Mouse (Mus musculus): ENCODE measurements at regions not wholly inside any gene's neighbourhood (a gene's known extent, or its start where the extent isn't known, plus 50 kb on each side); places are given as distances from the start of the nearest gene placed in this dataset.

- no peak for ATAC-seq
Observed at GRCm38 (mm10) chr4:142353526-142353925, 114.3 kb upstream of the Kazn start.

GRCm38 (mm10) chr4:142351831-142352230 is 112.6 kb upstream of the Kazn start:
- ATAC-seq = no peak

GRCm38 (mm10) chr4:142350986-142351385 is 111.8 kb upstream of the Kazn start:
- ATAC-seq = no peak

- no peak for ATAC-seq
Observed at GRCm38 (mm10) chr4:142348910-142349309, 109.7 kb upstream of the Kazn start.

GRCm38 (mm10) chr4:142342482-142343206 is 103.4 kb upstream of the Kazn start:
- ATAC-seq = no peak

- ATAC-seq = no peak
Observed at GRCm38 (mm10) chr4:142341305-142341704, 102.1 kb upstream of the Kazn start.

GRCm38 (mm10) chr4:142340057-142340456 is 100.9 kb upstream of the Kazn start:
- ATAC-seq = no peak

GRCm38 (mm10) chr4:142337701-142338100 is 98.5 kb upstream of the Kazn start:
- no peak for ATAC-seq

GRCm38 (mm10) chr4:142336943-142337342 is 97.7 kb upstream of the Kazn start:
- no peak for ATAC-seq

GRCm38 (mm10) chr4:142334084-142334483 is 94.9 kb upstream of the Kazn start:
- ATAC-seq = no peak

GRCm38 (mm10) chr4:142330599-142330998 is 91.4 kb upstream of the Kazn start:
- ATAC-seq = no peak

GRCm38 (mm10) chr4:142329600-142329999 is 90.4 kb upstream of the Kazn start:
- ATAC-seq = no peak

GRCm38 (mm10) chr4:142326511-142326910 is 87.3 kb upstream of the Kazn start:
- no peak for ATAC-seq

- ATAC-seq = no peak
Observed at GRCm38 (mm10) chr4:142321209-142321863, 82.1 kb upstream of the Kazn start.

- ATAC-seq = no peak
Observed at GRCm38 (mm10) chr4:142310282-142310681, 71.1 kb upstream of the Kazn start.

- ATAC-seq = no peak
Observed at GRCm38 (mm10) chr4:142308271-142308670, 69.1 kb upstream of the Kazn start.

GRCm38 (mm10) chr4:142307321-142307720 is 68.1 kb upstream of the Kazn start:
- no peak for ATAC-seq

GRCm38 (mm10) chr4:142306076-142306475 is 66.9 kb upstream of the Kazn start:
- no peak for ATAC-seq

GRCm38 (mm10) chr4:142303374-142304020 is 64.3 kb upstream of the Kazn start:
- no peak for ATAC-seq

GRCm38 (mm10) chr4:142302724-142303120 is 63.5 kb upstream of the Kazn start:
- ATAC-seq = no peak

- no peak for ATAC-seq
Observed at GRCm38 (mm10) chr4:142302041-142302723, 63.0 kb upstream of the Kazn start.

- ATAC-seq = no peak
Observed at GRCm38 (mm10) chr4:142298770-142299337, 59.7 kb upstream of the Kazn start.

GRCm38 (mm10) chr4:142292760-142293159 is 53.6 kb upstream of the Kazn start:
- ATAC-seq = no peak
